Mouse (Mus musculus): ENCODE data around the gene Sox1. TPM values are rescaled to one million over a fixed set of nuclear protein-coding genes. Genes with fewer than 3 reads are reported as not detected.

The Sox1 gene
- total RNA-seq (2015) (not detected in 2 replicates), total RNA-seq (2017) (not detected in 2 replicates)

DNA sequence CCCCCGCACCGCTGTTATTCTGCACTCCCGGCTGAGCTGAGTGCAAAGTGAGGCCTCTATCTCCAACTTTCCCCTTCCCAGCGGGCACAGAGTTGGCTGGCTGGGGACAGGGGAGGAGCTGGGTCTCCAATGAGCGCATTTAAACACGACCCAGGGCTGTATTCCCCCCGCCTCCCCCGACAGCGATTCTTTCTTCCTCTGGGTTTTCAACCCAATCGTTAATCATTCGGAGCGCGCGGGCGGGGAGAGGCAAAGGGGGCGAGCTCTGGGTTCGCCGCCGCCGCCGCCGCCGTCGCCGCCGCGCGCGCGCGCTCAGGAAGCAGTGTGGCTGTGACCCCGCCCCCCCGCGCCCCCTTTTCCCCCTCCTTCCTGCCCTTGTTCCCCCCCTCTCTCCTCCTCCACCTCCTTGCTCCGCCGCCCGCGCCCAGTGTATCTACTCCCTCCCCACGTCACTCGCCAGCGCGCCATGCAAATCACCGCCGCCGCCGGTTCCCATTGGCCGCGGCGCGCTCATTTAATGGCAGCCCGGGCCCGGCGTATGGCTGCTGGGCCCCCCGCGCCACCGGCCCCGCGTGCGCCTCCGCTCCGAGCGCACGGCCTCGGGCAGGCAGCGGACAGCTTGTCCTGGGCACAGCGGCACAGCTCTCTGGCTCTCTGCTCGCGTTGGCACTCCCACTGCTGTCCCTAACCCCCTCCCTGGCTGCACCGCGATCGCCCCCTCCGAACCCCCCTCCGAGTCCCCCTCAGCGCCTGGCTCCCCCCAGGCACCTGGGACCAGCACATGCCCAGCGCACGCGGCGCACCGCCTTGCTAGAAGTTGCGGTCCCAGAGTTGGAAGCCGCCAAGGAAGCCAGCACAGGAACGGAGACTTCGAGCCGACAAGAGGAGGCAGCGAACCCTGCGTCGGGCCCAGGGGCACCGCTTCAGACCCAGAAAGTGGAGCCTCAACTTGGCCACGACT, at the start of gene Sox1:
TSS of gene Sox1 (plus strand) at position 225 of the 961 bp plus-strand sequence.
- ATAC-seq (ENCODE audit: poor library complexity, severe bottlenecking) = no peak

DNA sequence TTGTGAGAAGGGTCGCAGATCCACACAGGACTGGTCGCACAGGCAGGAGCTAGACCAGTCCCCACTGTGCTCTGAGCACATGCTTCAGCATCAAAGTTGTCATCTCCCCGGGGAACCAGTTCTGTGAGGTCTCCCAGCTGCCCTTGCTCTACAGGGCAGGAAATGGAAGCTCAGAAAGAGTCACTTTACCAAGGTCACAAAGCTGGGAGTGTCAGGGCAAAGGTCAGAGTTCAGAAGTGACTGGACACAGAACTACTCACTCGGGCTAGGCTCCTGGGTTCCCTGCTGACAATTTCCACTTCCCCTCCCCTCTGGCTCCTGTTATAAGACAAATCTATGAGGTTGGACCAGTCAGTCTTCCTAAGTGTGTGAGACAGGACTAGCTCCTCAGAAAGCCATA, 49.2 kb upstream of the Sox1 start:
- no peak for ATAC-seq (ENCODE audit: poor library complexity, severe bottlenecking)

DNA sequence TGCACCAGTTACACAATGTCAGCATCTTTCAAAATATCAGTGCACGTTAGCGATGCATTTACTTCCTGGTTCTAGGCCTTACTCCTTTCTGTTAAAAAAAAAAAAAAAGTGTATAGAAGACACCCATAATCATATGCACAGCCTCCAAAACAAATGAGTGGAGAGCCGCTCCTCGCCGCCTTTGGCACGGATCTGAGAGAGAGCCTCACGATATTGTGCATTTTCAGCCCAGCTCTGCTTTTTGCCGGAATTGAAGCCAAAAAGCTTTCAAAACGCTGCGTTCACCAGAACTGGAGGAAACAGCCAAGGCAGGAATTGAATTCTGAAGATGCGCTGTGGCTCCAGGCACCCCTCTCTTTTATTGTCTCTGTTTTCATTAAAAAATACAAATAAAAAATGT, 48.2 kb upstream of the Sox1 start:
- ATAC-seq (ENCODE audit: poor library complexity, severe bottlenecking) = no peak

DNA sequence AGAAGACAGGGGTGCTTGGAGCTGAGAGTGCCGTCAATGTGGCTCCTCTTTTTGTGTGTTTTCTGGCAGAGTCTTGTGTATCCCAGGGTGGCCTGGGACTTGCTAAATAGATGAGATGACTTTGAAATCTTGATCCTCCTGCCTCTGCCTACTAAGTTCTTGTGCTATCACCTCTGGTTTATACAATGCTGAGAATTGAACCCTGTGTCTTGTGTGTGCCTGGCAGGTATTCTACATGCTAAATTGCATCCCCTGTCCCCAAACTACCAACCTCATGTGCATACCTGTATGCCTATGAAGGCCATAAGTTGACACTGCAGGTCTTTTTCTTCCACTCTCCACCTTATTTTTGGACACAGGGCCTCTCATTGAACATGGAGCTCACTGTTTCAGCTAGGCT, 46.8 kb upstream of the Sox1 start:
- ATAC-seq (ENCODE audit: poor library complexity, severe bottlenecking) = no peak

DNA sequence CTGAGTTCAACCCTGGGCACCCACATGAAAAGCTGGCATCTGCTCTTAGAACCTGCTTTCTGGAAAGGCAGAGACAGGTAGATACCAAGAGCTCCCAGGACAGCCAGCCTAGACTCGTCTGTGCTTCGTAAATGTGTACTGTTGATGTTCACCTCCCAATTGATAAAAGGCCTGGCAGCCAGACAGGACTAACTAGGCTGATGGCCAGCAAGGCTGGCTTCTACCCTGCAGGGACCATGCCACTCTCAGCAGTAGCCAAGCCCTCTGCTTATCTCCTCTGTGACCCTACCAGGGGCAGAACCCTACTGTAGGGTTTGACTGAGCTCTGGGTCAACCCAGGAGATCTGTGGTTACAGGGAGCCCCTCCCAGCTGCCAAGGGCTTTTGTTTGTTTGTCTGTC, 45.5 kb upstream of the Sox1 start:
- ATAC-seq (ENCODE audit: poor library complexity, severe bottlenecking) = no peak

- no peak for ATAC-seq (ENCODE audit: poor library complexity, severe bottlenecking)
Observed at GRCm38 (mm10) chr8:12351121-12351520, 44.0 kb upstream of the Sox1 start.

DNA sequence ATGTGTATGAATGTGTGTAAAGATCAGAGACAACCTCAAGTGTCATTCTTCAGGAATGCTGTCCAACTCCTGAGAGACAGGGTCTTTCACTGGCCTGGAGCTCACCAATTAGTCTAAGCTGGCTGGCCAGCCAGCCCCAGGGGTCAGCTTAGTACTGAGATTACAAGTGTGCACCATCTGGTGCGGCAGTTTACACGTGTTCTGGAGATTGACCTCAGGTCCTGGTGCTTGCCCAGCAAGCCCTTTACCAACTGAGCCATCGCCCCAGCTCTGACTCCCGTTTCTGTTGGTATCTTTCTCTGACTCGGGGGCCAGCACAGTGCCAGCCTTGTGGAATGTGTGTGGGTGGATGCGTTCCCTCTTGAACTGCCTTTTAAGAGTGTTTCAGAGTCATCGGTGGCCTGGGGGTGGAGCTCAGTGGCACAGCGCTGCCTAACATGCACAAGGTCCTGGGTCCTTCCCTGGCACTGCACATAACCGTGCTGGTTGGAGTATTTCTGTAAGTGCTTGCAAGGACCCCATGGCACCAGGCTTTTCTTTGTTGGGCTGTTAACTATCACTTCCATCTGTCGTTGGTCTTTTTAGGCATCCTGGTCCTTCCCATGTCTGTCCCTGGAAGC, 40.6 kb upstream of the Sox1 start:
- ATAC-seq (ENCODE audit: poor library complexity, severe bottlenecking) = no peak

- no peak for ATAC-seq (ENCODE audit: poor library complexity, severe bottlenecking)
Observed at GRCm38 (mm10) chr8:12368161-12368560, 26.9 kb upstream of the Sox1 start.

DNA sequence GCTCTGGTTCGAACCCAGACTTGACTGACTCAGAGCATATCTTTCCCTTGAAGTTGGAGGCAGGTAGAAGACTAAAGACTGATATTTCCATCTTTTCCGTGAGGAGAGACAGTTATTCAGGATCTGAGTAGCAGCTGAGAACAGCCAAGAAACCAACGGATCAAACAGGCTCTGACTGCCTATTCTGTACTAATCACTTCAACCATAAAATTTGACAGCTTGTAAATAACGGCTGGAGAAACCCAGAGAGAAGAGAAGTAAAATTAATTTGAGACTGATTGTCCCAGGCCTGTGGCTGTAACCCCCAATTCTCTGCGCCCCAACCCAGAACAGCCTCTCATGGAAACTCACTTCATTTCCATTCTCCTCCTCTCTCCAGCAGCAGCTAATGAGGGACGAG, 26.2 kb upstream of the Sox1 start:
- ATAC-seq (ENCODE audit: poor library complexity, severe bottlenecking) = no peak

DNA sequence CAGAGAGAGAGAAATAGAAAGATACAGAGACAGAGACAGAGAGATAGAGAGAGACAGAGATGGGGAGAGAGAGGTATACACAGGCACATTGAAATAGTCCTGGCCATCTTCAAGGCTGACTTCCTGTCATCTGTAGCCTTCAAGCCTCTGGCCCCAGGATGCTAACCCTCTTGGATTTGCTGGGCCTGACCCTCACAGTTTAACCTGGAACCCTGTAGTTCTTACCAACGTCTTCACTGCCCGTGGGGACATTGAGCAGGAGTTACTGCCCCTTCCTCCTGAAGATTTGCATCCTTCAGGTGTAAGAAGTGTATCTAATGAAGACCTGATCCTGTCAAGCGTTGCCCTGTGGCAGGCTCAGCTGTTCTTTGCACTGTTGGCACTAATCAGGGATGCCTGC, 14.0 kb upstream of the Sox1 start:
- ATAC-seq (ENCODE audit: poor library complexity, severe bottlenecking) = no peak

DNA sequence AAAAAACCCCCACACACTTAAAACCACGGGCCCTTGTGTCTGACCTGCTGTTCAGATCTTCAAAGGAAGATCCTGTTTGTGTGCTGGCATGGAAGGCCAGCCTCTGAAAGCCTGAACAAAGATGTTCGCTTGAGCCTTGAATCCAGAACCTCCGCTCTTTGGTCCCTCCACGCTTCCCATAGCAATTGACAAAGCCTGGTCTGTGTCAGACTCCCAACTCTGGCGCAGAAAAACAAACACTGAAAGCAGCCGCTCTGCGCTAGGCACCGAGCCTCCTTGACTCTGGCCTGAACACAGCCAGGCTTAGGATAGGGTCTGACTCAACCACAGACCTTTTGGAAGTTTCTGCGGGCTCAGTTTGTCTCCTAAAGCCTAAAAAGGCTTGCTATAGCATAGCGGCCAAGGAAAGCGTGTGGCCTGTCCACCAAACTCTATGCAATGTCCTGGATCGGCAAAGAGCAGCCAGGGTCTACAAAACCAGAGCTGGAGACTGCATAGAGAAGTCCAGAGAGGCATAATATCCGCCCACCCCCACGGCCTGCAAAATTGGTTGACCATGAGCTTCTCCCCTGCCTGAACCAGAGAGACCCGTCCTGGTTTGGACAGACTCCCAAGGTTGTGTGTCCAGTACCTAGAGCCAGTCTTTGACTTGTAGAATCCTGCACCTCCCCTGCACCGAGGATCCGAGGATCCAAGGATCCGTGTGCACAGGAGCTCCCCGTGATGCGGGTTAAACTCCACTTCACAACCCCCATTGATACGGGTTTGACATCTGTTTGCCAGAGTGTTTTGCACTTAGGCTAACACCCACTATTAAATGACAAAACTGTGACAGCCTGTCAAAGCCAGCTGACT, 12.2 kb upstream of the Sox1 start:
- ATAC-seq (ENCODE audit: poor library complexity, severe bottlenecking) = no peak

DNA sequence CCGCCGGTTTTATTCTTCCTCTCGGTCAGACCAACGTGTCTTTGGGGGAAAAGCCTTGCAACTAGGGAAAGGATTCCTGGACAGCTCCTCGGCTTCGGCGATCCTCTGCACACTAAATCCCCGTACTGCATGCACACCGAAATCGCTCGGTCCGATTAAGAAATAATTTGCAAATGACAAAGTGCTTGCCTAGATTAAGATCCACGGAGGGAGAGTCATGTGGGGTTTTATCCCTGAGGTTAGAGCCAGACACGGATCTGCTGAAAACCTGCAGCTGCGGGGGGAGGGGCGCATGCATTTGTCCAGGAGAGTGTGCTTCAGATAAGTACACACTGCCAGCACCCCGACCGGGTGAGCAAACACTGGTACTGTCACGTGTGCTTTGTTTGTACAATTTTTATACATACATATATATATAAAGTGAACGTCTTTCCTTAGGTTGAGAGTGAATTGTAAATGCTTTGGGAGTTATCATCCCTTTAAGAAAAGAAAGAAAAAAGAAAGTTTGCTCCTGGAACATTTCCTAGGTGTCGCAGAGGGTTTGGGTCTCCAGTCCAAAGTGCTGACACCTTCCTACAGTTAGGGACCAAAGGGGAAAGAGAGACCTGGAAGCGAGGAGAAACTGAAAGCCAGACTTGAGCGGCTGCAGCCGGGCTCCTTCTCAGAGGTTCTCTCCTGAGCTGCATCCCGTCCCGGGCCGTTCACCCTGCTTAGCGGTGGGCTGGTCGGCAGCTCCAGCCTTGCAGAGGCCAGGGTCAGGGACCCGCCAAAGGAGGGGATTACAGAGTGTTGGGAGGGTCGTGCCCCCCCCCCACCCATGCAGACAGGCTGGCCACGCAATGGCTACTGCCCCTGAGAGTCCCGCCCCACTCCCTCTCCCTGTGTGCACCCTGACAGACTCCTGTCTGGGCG, 10.9 kb upstream of the Sox1 start:
- ATAC-seq (ENCODE audit: poor library complexity, severe bottlenecking) = no peak

- no peak for ATAC-seq (ENCODE audit: poor library complexity, severe bottlenecking)
Observed at GRCm38 (mm10) chr8:12384996-12385685, 10.0 kb upstream of the Sox1 start.

DNA sequence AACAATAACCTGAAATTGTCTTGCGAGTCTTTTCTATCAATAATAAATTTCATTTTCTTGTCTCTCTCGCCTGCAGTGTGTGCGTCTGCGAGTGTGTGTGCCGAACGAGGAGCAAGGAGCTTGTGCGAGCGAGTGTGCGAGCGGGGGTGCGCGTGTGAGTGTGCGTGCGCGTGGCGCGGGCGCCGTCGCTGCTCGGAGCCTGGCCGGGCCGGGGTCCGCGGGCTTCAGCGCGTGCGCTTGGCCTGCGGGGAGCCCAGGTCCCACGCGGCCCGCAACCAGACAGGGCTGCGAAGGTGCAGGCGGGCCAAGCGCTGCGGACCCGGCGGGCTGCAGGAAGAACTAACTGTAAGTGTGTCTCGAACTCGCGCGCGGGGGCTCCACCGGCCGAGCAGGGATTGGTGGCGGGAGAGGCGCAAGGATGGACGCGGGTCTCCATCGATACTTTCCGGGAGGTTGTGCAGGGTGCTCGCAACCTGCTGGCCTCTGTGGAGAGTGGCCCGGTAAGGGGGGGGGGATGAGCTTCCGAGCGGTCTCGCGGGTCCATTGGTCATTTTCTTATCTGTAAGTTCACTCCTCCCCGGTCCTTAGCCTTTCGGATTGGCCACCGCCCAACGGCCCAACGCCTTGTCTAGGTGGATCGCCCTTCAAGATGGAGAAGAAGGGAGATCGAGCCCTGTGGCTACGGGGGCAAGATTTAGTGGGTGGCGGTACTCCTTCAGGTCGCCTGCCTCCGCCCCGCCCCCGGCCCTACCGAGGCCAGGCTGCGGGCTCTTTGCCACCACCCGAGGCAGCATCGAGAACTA, 9.2 kb upstream of the Sox1 start:
- ATAC-seq (ENCODE audit: poor library complexity, severe bottlenecking) = no peak

GRCm38 (mm10) chr8:12386530-12387222, 8.4 kb upstream of the Sox1 start:
- no peak for ATAC-seq (ENCODE audit: poor library complexity, severe bottlenecking)

DNA sequence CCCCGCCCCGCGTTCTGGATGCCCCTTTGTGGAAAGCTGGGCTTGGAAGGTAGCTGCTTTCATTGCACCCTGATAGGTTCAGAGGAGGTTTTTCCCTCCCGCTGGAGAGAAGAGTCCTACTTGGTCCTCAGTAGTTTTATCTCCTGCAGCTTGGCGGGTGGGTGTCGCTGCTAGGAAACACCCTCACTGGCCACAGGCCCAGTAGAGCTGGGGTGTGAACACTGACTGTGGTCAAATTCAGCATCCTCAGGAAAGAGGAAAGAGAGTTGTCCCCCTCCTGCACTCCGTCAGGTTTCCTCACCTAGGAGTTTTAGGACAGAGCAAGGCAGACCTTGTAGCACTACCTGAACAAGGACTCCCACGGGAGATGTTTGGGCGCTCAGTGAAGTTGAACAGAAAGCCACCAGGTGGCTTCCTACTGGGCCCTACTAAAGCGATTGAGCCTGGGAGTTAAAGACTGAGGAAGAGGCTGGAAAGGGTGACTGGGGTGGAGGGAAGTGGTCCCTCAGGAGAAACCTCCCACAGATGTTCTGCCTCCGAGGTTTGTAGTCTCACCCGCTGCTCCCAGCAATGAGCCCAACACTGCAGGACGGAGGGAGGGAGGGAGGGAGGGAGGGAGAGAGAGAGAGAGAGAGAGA, 7.8 kb upstream of the Sox1 start:
- no peak for ATAC-seq (ENCODE audit: poor library complexity, severe bottlenecking)

DNA sequence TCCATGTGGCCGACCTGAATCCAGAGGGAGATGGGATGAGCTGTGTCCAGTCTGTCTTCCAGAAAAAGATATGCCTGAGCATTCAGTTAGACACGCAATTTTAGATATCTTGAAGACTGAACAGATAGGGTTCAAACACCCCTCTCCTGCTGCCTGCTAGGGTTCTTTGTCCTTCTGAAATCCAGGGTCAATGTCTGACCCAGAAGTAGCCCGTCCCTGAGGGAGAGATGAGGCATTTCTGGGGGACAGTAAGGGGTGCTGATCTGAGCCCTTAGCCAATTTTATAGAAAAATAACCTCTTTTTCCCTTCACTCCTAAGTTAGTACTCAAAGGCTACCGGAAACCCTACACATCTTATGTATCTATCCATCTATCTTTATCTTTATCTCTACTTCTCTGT, 7.2 kb upstream of the Sox1 start:
- ATAC-seq (ENCODE audit: poor library complexity, severe bottlenecking) = no peak
